Mouse (Mus musculus) kidney, adult 2 months (tissue): ENCODE measurements around the gene Gorasp2.

Experiments
- CTCF ChIP-seq: fragments of 200-500 bp; conservative IDR thresholded peaks from 2 replicates; pipeline ENCODE4 v1.5.1; 2011; ENCODE audit warnings: low read depth, mild to moderate bottlenecking, control low read depth, low read length, moderate library complexity, mixed read lengths; ENCODE audit not compliant: insufficient read depth, insufficient read length
- POLR2A ChIP-seq: fragments of 200-500 bp; IDR thresholded peaks from one replicate; pipeline ENCODE4 v1.6.1; 2011; ENCODE audit warnings: low read depth, low read length, control low read depth

GRCm38 (mm10) chr2:70673445-70674126 is 12.2 kb downstream of the Gorasp2 start:
- TF ChIP-seq POLR2A (no peak), CTCF (no peak)
